Mouse (Mus musculus) left cerebral cortex, adult 18-20 months (tissue): ENCODE measurements at regions not wholly inside any gene's neighbourhood (a gene's known extent, or its start where the extent isn't known, plus 50 kb on each side); places are given as distances from the start of the nearest gene placed in this dataset.
"Not testable (repeated sequence)": the region's sequence is repeated elsewhere in the genome, so short reads cannot be mapped to it uniquely, and the experiment has no call there.

Experiments
- DNase-seq, 2 experiments: peaks; one replicate each; pipeline ENCODE4 v3.0.0; 2021 to 2022; ENCODE audit warnings: low spot score in 2 of 2, mixed read lengths in 1 of 2

GRCm38 (mm10) chr5:134046086-134046485 lies 53.4 kb upstream of the Castor2 start:
- DNase-seq = no peak

- not testable (repeated sequence) for DNase-seq
Observed at GRCm38 (mm10) chr5:134042938-134043337, 56.6 kb upstream of the Castor2 start.

DNA sequence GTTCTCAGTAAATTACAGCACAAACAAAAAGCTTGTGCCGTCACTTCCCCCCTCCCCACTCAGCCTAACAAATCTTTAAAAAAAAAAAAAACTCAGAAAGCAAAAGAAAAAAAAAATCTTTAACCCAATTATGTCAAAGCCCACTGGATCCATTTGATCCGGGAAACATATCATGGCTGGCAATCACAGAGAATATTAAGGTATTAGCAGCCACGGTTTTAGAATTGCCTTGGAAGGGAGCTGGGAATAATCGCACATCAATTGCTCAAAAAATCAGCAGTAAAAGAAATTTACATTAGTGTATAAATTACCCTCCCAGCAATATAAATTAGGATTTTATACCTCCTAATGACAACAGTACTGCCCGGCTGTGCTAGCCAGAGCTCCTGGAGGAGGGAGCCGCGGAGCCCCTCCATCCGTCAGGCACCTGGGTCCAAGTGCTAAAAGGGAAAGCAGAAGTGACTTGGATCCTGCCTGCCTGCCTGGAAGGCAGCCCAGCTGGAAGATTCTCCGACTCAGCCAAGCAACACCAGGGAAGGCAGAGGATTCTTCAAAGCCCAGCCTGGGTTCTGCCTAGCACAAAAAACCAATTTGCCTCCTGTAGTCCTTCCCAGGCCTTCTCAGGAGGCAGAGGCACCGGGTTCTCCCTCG lies 72.1 kb upstream of the Castor2 start:
- DNase-seq = peak; percentile 18 to 35

- DNase-seq = no peak
Observed at GRCm38 (mm10) chr5:134019651-134020432, 79.7 kb upstream of the Castor2 start.

GRCm38 (mm10) chr5:134014257-134015163 lies 85.0 kb upstream of the Castor2 start:
- no peak for DNase-seq

DNA sequence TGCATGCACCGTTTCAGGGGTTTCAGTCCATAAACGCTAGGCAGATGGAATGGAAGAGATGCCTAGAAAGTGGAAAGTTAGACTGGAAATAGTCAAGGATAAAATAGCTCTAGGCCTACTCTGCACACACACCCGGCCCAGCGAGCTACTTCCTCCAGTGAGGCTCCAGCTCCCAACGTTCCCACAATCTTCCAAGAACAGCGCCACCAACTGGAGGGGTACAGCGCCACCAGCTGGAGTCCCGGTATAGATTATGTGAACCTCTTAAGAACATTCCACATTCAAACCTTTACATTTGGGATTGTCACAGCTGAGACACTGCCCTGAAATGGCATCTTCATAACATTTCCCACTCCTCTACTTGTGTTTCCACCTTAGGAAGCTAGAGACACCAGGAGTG lies 86.3 kb upstream of the Castor2 start:
- no peak for DNase-seq

- no peak for DNase-seq
Observed at GRCm38 (mm10) chr5:134009843-134010242, 89.7 kb upstream of the Castor2 start.

DNA sequence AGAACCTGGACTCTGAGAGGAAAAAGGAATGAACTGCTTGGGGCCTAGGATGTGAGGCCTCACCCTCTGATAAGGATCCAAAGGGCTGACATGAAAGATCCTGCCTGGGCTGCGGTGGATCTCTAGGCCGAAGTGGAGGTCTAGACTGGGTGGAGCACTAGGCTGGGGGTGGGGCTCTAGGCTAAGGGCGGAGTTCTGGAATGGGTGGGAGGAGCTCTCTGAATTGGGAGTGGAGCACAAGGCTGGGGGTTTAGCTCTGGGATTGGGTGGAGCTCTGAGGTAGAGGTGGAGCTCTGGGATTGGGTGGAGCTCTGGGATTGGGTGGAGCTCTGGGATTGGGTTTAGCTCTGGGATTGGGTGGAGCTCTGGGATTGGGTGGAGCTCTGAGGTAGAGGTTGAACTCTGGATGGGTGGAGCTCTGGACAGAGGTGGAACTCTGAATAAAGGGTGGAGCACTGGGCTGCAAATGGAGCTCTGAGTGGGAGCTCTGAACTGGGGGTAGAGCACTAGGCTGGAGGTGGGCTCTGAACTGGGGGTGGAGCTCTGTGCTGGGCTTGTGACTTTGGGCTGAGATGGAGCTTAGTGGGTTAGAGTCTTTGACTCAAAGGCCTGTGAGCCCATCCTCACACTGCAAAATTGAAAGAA lies 92.3 kb upstream of the Castor2 start:
- DNase-seq = no peak

DNA sequence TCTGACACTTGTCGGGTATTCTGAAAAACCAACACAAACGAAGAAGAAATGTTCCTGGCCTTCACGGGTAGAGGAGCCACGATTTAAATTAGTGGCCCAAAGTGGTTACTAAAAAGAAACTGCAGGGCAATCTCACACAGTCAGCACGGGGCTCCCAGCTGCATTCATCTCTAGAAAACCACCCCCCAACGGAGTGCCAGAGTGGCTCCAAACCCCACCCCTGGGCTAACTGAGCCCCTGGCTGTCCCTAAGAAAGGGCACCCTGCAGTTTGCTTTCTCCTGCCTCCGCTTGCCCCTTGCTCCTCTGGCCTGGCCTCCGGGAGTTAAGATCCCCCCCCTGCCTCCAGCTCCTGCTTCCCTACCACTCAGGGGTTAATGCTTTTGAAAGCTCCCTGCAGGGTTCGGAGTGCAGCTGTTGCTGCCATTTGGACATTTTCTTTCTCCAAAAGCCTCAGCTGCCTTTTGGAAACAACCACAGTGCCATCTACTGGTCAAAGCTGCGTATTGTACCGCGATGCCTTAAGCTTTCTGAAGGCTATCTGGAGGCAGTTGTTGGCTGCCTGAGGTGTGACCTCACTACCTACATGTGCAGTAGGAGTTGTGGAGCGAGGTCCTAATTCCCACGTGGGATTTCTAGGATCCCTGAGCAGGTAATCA lies 92.9 kb upstream of the Castor2 start:
- peak; percentile 80 to 87 for DNase-seq

DNA sequence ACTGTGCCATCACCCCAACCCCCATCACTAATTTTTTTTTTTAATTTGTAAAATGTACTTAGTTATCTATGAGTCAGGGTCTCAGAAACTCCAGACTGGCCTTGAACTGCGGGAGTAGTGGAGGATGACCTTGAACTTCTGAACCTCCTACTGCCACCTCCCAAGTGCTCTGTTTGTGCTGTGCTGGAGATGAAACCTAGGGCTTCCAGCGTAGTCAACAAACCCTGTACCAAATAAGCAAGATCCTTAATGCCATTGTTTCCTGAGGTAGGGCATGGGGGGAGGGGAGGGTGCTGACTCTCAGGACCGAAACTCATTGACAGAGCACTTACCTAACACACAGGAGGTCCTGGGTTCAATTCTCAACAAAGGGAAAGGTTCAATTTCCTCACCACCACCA lies 93.5 kb upstream of the Castor2 start:
- DNase-seq = no peak

- no peak for DNase-seq
Observed at GRCm38 (mm10) chr5:134000100-134000499, 99.4 kb upstream of the Castor2 start.

DNA sequence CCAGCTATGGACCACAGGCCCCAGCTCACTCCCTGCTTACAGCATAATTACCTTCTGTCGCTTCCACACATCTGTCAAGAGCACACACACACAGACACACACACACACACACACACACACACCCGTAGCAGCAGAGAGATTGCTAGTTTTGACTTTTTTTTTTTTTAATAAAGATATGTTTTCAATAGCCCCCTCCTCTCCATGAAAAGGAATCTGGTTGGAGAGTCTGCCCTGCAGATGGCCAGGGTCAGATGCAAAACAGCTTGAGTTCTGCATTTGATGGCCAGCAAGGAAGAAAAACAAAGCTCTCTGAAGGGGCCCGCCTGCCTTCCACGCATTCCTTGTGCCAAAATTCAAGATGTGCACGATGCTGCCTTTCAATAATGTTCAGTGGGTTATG lies 99.8 kb upstream of the Castor2 start:
- no peak for DNase-seq

DNA sequence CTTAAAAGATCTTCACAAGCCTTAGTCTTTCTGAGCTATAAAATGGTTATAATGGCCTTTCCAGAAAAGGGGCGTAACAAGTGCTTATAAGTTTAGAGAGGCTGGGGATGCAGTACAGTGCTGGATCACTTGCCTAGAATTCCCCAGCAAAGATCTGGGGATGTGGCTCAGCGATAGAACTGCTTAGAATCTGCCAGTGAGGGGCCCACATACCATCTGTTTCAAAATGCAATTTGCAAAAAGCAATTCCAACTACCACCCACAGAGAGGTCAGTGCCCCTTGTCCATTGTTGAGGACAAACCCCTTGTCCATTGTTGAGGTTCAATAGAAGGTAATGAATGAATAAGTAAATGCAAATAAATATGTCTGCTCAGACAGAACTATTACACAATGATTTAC lies 107.5 kb upstream of the Castor2 start:
- no peak for DNase-seq

DNA sequence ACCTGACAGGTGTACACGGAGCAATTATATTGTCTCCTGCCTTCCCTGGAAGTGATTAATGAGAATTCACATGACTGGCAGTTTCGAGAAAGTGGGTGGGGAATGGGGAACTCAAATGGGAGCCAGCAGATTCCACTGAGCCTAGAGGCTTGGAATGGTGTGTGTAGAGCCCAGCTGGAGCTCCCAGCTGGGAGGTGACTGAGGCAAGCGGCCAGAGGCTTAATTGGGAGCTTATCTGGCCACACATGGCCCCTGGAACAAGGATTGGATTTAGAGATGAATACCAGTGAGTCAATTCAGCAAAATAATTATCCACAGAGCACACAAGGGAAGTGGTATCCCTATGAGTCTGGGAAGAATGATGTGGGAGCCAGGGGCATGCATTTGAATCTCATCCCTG lies 108.0 kb upstream of the Castor2 start:
- no peak for DNase-seq

DNA sequence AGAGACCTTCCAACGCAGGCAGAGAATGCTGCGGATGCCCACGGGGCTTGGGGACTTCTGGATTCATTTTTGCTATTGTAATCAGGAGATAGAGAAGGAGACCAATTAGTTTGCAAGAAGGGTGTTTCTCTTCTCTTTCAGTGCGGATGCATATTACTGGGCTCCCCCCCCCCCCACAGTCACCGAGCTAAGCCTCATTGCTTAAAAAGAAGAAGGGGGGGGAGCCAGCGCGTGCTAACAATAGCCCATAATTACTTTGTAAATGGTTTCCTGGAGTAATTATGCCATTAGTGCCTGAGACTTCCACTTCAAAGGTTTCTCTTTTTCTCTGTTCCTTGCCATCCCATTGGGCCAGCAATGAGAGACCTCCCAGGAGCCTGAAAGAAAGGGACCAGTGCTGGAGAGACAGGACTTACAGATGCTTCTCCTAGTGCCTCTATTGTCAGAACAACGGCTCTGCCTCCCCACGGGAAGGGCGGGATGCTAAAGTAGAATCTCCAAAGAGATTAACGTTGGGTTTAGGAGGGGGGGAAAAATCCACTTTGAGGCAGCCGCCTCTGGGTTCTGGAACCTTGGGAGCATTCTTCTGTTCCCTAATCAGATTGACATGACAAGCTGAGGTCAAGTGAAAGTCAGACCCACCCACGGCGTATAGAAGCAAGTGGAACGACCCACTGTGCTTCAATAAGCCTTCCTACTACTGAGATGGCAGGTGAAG lies 116.1 kb upstream of the Castor2 start:
- DNase-seq = no peak

GRCm38 (mm10) chr5:133970421-133970914 lies 129.0 kb upstream of the Castor2 start:
- DNase-seq = no peak

GRCm38 (mm10) chr5:133963301-133963700 lies 136.2 kb upstream of the Castor2 start:
- no peak for DNase-seq

DNA sequence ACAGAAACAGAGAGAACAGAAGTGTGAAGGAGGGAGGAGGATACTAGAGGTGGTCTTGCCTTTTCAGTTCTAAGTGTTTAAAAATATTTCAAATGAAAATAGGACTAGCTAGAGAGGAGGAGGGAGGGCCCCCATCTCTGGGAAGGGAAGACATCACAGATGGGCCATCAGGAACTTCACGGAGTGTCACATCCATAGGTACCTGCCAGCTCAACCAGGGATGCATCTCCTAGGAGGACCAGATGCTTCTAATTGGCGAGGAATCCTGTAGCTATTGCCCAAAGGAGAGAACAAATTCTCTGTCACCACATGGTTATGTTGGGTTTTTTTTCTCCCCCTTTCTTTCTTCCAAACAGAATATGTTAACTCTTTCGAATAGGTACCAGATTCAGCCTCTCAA lies 158.7 kb upstream of the Castor2 start:
- peak; percentile 7 to 18 for DNase-seq

GRCm38 (mm10) chr5:133940030-133940429 lies 159.5 kb upstream of the Castor2 start:
- DNase-seq = no peak
